Mouse (Mus musculus): ENCODE results near the gene Fam167b.
"Not testable (repeated sequence)": the region's sequence is repeated elsewhere in the genome, so short reads cannot be mapped to it uniquely, and the experiment has no call there.

- not testable (repeated sequence) for TF ChIP-seq CTCF, EP300 (IDR thresholded peaks at IDR 0.05)
Measured at GRCm38 (mm10) chr4:129554512-129554911, 23.8 kb downstream of the Fam167b start.
